Mouse (Mus musculus) right cerebral cortex, postnatal 10 days (tissue): ENCODE measurements around the gene Gper1.
"Not testable (repeated sequence)": the region's sequence is repeated elsewhere in the genome, so short reads cannot be mapped to it uniquely, and the experiment has no call there.

Source experiments
- DNase-seq, 2 experiments: peaks; one replicate each; pipeline ENCODE4 v3.0.0; 2021; ENCODE audit warnings: low spot score in 2 of 2

The Gper1 gene

GRCm38 (mm10) chr5:139390324-139391119, 32.4 kb upstream of the Gper1 start:
- DNase-seq: not testable (repeated sequence)

GRCm38 (mm10) chr5:139391309-139391990, 31.5 kb upstream of the Gper1 start:
- peak in 1 of 2 experiments; percentile 33 for DNase-seq

- no peak for DNase-seq
These were observed 30.4 kb upstream of the Gper1 start for GRCm38 (mm10) chr5:139392219-139393196.

- DNase-seq: no peak
These were observed 29.8 kb upstream of the Gper1 start for GRCm38 (mm10) chr5:139393197-139393588.

GRCm38 (mm10) chr5:139394399-139394798, 28.6 kb upstream of the Gper1 start:
- DNase-seq: no peak

GRCm38 (mm10) chr5:139395528-139395927, 27.4 kb upstream of the Gper1 start:
- DNase-seq: no peak

- no peak for DNase-seq
These were observed 25.5 kb upstream of the Gper1 start for GRCm38 (mm10) chr5:139397359-139397916.

- DNase-seq: peak; percentile 93 to 94
These were observed 24.8 kb upstream of the Gper1 start for GRCm38 (mm10) chr5:139397959-139398753.

- no peak for DNase-seq
These were observed 24.2 kb upstream of the Gper1 start for GRCm38 (mm10) chr5:139398786-139399185.

GRCm38 (mm10) chr5:139399991-139400390, 23.0 kb upstream of the Gper1 start:
- no peak for DNase-seq

GRCm38 (mm10) chr5:139402106-139402505, 20.8 kb upstream of the Gper1 start:
- no peak for DNase-seq

GRCm38 (mm10) chr5:139403692-139404260, 19.2 kb upstream of the Gper1 start:
- no peak for DNase-seq

- DNase-seq: no peak
These were observed 18.1 kb upstream of the Gper1 start, which contains the start of gene C130050O18Rik for GRCm38 (mm10) chr5:139404801-139405401. TSS of gene C130050O18Rik (plus strand) at chr5:139405280.

- DNase-seq: no peak
These were observed 17.5 kb upstream of the Gper1 start for GRCm38 (mm10) chr5:139405478-139405877.

- DNase-seq: no peak
These were observed 17.0 kb upstream of the Gper1 start for GRCm38 (mm10) chr5:139405953-139406352.

GRCm38 (mm10) chr5:139407121-139407885, 15.6 kb upstream of the Gper1 start:
- DNase-seq: no peak

GRCm38 (mm10) chr5:139408511-139408910, 14.4 kb upstream of the Gper1 start:
- peak; percentile 63 to 74 for DNase-seq

- peak in 1 of 2 experiments; percentile 43 for DNase-seq
These were observed 13.5 kb upstream of the Gper1 start for GRCm38 (mm10) chr5:139409412-139409811.

- DNase-seq: no peak
These were observed 12.9 kb upstream of the Gper1 start for GRCm38 (mm10) chr5:139410056-139410455.
